Mouse (Mus musculus): ENCODE measurements around the gene Podn. TPM values are rescaled to one million over a fixed set of nuclear protein-coding genes. Genes with fewer than 3 reads are reported as not detected.

Podn gene
- total RNA-seq, 2 experiments from 2014 or later, result 8.7 TPM

Small RNAs within 50 kb of the gene (microRNA-seq; reads per million reads assigned to microRNA genes)
- 0 reads per million in 2 experiments for gene Mir6397

Other genes starting within 250 kb of the Podn start
- gene Magoh, start 216.7 kb downstream of the Podn start, total RNA-seq (2021), result 10 to 100 TPM; 39.2 to 47.4 TPM
- 10 to 100 TPM; 65.3 to 73.6 TPM for gene 0610037L13Rik, start 206.6 kb downstream of the Podn start, total RNA-seq (2021)
- gene Cpt2, start 172.8 kb downstream of the Podn start, total RNA-seq (2021), result 1 to 10 TPM; 5.8 to 5.9 TPM
- under 1 TPM in 1 of 2 experiments, not detected in 1; 0.17 TPM for gene Slc1a7, start 128.1 kb downstream of the Podn start, total RNA-seq (2021)
- 100 to 1,000 TPM in 1 of 2 experiments, 10 to 100 TPM in 1; 95.5 to 103 TPM for gene Scp2, start 48.6 kb upstream of the Podn start, total RNA-seq (2021)
- 10 to 100 TPM; 15.7 to 16.7 TPM for gene Echdc2, start 69.0 kb upstream of the Podn start, total RNA-seq (2021)
- not detected for gene Zyg11a, start 121.6 kb upstream of the Podn start, total RNA-seq (2021)
- gene Zyg11b, start 204.7 kb upstream of the Podn start, total RNA-seq (2021), result 100 to 1,000 TPM; 101 to 110 TPM
- gene Coa7, start 231.7 kb upstream of the Podn start, total RNA-seq (2021), result 10 to 100 TPM; 21.9 to 22.9 TPM